Mouse (Mus musculus) hindbrain, embryonic 14.5 days (tissue): ENCODE results near the gene Gm12248. TPM values are rescaled to one million over a fixed set of nuclear protein-coding genes. Genes with fewer than 3 reads are reported as not detected.

Experiments
- ATAC-seq: fragments of 200-750 bp; cut with Nextera tagmentation; 2 replicates; pipeline ENCODE4 v1.8.0; 2017; ENCODE audit warnings: moderate number of reproducible peaks, mild to moderate bottlenecking, moderate TSS enrichment, moderate library complexity; ENCODE audit not compliant: low FRiP score
- DNase-seq: peaks from one replicate; pipeline ENCODE4 v3.0.0-alpha.2; 2015; ENCODE audit warnings: low spot score
- H3K27ac ChIP-seq: fragments of 300-500 bp; sonication (generic); 2 replicates; pipeline ENCODE4 v1.5.1; 2014; ENCODE audit warnings: mild to moderate bottlenecking, moderate library complexity
- H3K27me3 ChIP-seq: fragments of 300-500 bp; sonication (generic); 2 replicates; pipeline ENCODE4 v1.6.1; 2014; ENCODE audit warnings: mild to moderate bottlenecking, low read length, mixed read lengths; ENCODE audit not compliant: control insufficient read depth, insufficient read depth
- H3K36me3 ChIP-seq: fragments of 300-500 bp; sonication (generic); replicated peaks from 2 replicates; pipeline ENCODE4 v1.6.1; 2014; ENCODE audit not compliant: control insufficient read depth, insufficient read depth
- H3K4me1 ChIP-seq: fragments of 300-500 bp; sonication (generic); replicated peaks from 2 replicates; pipeline ENCODE4 v1.6.1; 2014; ENCODE audit warnings: antibody characterized with exemption, low read length, mixed read lengths; ENCODE audit not compliant: control insufficient read depth, insufficient read depth
- H3K4me2 ChIP-seq: fragments of 300-500 bp; sonication (generic); replicated peaks from 2 replicates; pipeline ENCODE4 v1.6.1; 2014; ENCODE audit warnings: mild to moderate bottlenecking, moderate library complexity
- H3K4me3 ChIP-seq: fragments of 300-500 bp; sonication (generic); replicated peaks from 2 replicates; pipeline ENCODE4 v1.5.1; 2014; ENCODE audit warnings: mild to moderate bottlenecking, low read length
- H3K9ac ChIP-seq: fragments of 300-500 bp; sonication (generic); 2 replicates; pipeline ENCODE4 v1.6.1; 2014
- H3K9me3 ChIP-seq: fragments of 300-500 bp; sonication (generic); 2 replicates; pipeline ENCODE4 v1.6.1; 2016; ENCODE audit warnings: low read length; ENCODE audit not compliant: control insufficient read depth
- WGBS: fragments of 180-500 bp; shearing (Covaris S2); extraction: QIAGEN DNeasy Blood & Tissue Kit; methylation state at CpG from one replicate; pipeline ENCODE4 v1.1.7; 2014; 5-methylcytosine and 5-hydroxymethylcytosine counted together
- polyA plus RNA-seq: library from polyadenylated mRNA; unstranded; fragments of >200 nt; fragmentation: Nextera tagmentation; extraction: Ambion mirVana; gene quantifications from 2 replicates; pipeline ENCODE4 v1.2.1, GENCODE M21; 2014

Gene Gm12248
- polyA plus RNA-seq: not detected in 2 replicates

GRCm38 (mm10) chr11:58093021-58093528, at the start of gene Gm12248:
Gene Gm12248 (minus strand): TSS chr11:58093134.
- DNase-seq: no peak
- H3K4me2 ChIP-seq: 0 out of 2 replicates have a peak within 1 kb of the TSS, but pooled peaks have one; percentile 0
- no peaks in the 10 kb centered on the region for H3K36me3 ChIP-seq
- 24% methylated on average over 12 of the region's 12 CpGs for WGBS
- no peaks in the 10 kb centered on the region for H3K9me3 ChIP-seq
- no peak within 1 kb of the TSS for H3K4me3 ChIP-seq
- no peak within 1 kb of the TSS for H3K27ac ChIP-seq
- ATAC-seq: no peak
- H3K4me1 ChIP-seq: peaks cover 6% of the 10 kb centered on the region; the same call in 1 of the 2 replicates
- H3K27me3 ChIP-seq: peaks cover 4% of the 10 kb centered on the region; the same call in 1 of the 2 replicates
- H3K9ac ChIP-seq: no peak within 1 kb of the TSS

- no peak overlapping the region for H3K4me3 ChIP-seq
- 82% methylated on average over 3 of the region's 3 CpGs for WGBS
- H3K9ac ChIP-seq: no peak overlapping the region
- DNase-seq (no peak), ATAC-seq (no peak)
- no peaks in the 10 kb centered on the region for H3K4me1 ChIP-seq
- H3K36me3 ChIP-seq: peaks cover 92% of the 10 kb centered on the region
- no peaks in the 10 kb centered on the region for H3K27me3 ChIP-seq
- H3K9me3 ChIP-seq: no peaks in the 10 kb centered on the region
- H3K4me2 ChIP-seq: no peak overlapping the region
- no peak overlapping the region for H3K27ac ChIP-seq
These were observed 46.5 kb upstream of the Gm12248 start for GRCm38 (mm10) chr11:58139466-58139865.

- no peak for DNase-seq
- Histone ChIP-seq H3K9ac (no peak overlapping the region), H3K9me3 (no peaks in the 10 kb centered on the region), H3K4me1 (no peaks in the 10 kb centered on the region), H3K36me3 (peaks cover 92% of the 10 kb centered on the region), H3K27me3 (no peaks in the 10 kb centered on the region), H3K4me2 (no peak overlapping the region), H3K27ac (no peak overlapping the region), H3K4me3 (no peak overlapping the region)
- ATAC-seq: no peak
- 63% methylated on average over 11 of the region's 11 CpGs for WGBS
These were observed 45.9 kb upstream of the Gm12248 start for GRCm38 (mm10) chr11:58138821-58139220.

- Histone ChIP-seq H3K4me3 (no peak overlapping the region), H3K4me1 (no peaks in the 10 kb centered on the region), H3K27me3 (no peaks in the 10 kb centered on the region), H3K9me3 (no peaks in the 10 kb centered on the region), H3K9ac (no peak overlapping the region), H3K36me3 (peaks cover 96% of the 10 kb centered on the region), H3K4me2 (no peak overlapping the region), H3K27ac (no peak overlapping the region)
- DNase-seq (no peak), ATAC-seq (no peak)
- WGBS: 93% methylated on average over 6 of the region's 6 CpGs
These were observed 43.7 kb upstream of the Gm12248 start for GRCm38 (mm10) chr11:58136677-58137076.

- ATAC-seq (no peak), DNase-seq (no peak)
- H3K9me3 ChIP-seq: no peaks in the 10 kb centered on the region
- no peak overlapping the region for H3K4me2 ChIP-seq
- no peaks in the 10 kb centered on the region for H3K4me1 ChIP-seq
- H3K36me3 ChIP-seq: peaks cover 96% of the 10 kb centered on the region
- no peak overlapping the region for H3K27ac ChIP-seq
- H3K9ac ChIP-seq: no peak overlapping the region
- no peaks in the 10 kb centered on the region for H3K27me3 ChIP-seq
- H3K4me3 ChIP-seq: no peak overlapping the region
These were observed 42.4 kb upstream of the Gm12248 start for GRCm38 (mm10) chr11:58135296-58135695.

GRCm38 (mm10) chr11:58134869-58135268, 41.9 kb upstream of the Gm12248 start:
- H3K9me3 ChIP-seq: no peaks in the 10 kb centered on the region

GRCm38 (mm10) chr11:58132026-58132425, 39.1 kb upstream of the Gm12248 start:
- ATAC-seq (no peak), DNase-seq (no peak)
- Histone ChIP-seq H3K27ac (no peak overlapping the region), H3K4me2 (no peak overlapping the region), H3K4me3 (no peak overlapping the region), H3K9me3 (no peaks in the 10 kb centered on the region), H3K9ac (no peak overlapping the region), H3K36me3 (peaks cover 96% of the 10 kb centered on the region), H3K27me3 (no peaks in the 10 kb centered on the region), H3K4me1 (no peaks in the 10 kb centered on the region)
- WGBS: 97% methylated on average over 3 of the region's 3 CpGs

More at GRCm38 (mm10) chr11:58134869-58135268, 41.9 kb upstream of the Gm12248 start:
- no peak for DNase-seq
- H3K9ac ChIP-seq: no peak overlapping the region
- no peak overlapping the region for H3K27ac ChIP-seq
- H3K36me3 ChIP-seq: peaks cover 96% of the 10 kb centered on the region
- ATAC-seq: no peak
- no peak overlapping the region for H3K4me2 ChIP-seq
- no peaks in the 10 kb centered on the region for H3K4me1 ChIP-seq
- no peaks in the 10 kb centered on the region for H3K27me3 ChIP-seq
- H3K4me3 ChIP-seq: no peak overlapping the region

GRCm38 (mm10) chr11:58129302-58129843, 36.4 kb upstream of the Gm12248 start:
- no peak overlapping the region for H3K4me3 ChIP-seq
- no peak for DNase-seq
- no peak overlapping the region for H3K4me2 ChIP-seq
- no peak overlapping the region for H3K9ac ChIP-seq
- no peak overlapping the region for H3K27ac ChIP-seq
- WGBS: 93% methylated on average over 6 of the region's 6 CpGs
- no peaks in the 10 kb centered on the region for H3K27me3 ChIP-seq
- peaks cover 98% of the 10 kb centered on the region for H3K36me3 ChIP-seq
- no peaks in the 10 kb centered on the region for H3K9me3 ChIP-seq
- no peak for ATAC-seq
- H3K4me1 ChIP-seq: no peaks in the 10 kb centered on the region

GRCm38 (mm10) chr11:58127544-58127943, 34.6 kb upstream of the Gm12248 start:
- Histone ChIP-seq H3K27me3 (no peaks in the 10 kb centered on the region), H3K9me3 (no peaks in the 10 kb centered on the region), H3K27ac (no peak overlapping the region), H3K4me1 (no peaks in the 10 kb centered on the region), H3K36me3 (peaks cover 100% of the 10 kb centered on the region), H3K9ac (no peak overlapping the region), H3K4me2 (no peak overlapping the region), H3K4me3 (no peak overlapping the region)
- 81% methylated on average over 2 of the region's 2 CpGs for WGBS
- DNase-seq: no peak
- ATAC-seq: no peak
